Mouse (Mus musculus): ENCODE measurements around the gene Lrrtm4. TPM values are rescaled to one million over a fixed set of nuclear protein-coding genes. Genes with fewer than 3 reads are reported as not detected.

Gene Lrrtm4
- total and polyA plus RNA-seq, 3 experiments, result not detected

GRCm38 (mm10) chr6:80056849-80057248 is 38.2 kb downstream of the Lrrtm4 start:
- no peak overlapping the region for H3K9ac ChIP-seq (ENCODE audit: control insufficient read depth, low read depth, low read length, poor library complexity, severe bottlenecking)
- H3K4me3 ChIP-seq (ENCODE audit: control insufficient read depth in 1 of 2, insufficient read depth in 1 of 2, low read depth in 2 of 2, low read length in 2 of 2), result no peak overlapping the region
- H3K79me2 ChIP-seq (ENCODE audit: control insufficient read depth, insufficient read depth, low read length, poor library complexity), result no peaks in the 10 kb centered on the region
- no peak for DNase-seq (ENCODE audit: low read depth, low spot score)
- H3K27ac ChIP-seq (ENCODE audit: control insufficient read depth, low read depth, low read length), result no peak overlapping the region
- TF ChIP-seq MEF2A (IDR thresholded peaks at IDR 0.05; ENCODE audit: extremely low read depth, insufficient replicate concordance, low read depth, low read length, poor library complexity, severe bottlenecking), result no peak
- no peak for TF ChIP-seq GABPA (IDR thresholded peaks at IDR 0.05; ENCODE audit: low read depth, low read length)
- TF ChIP-seq MAX (IDR thresholded peaks at IDR 0.05; ENCODE audit: low read length), result no peak
- no peak for TF ChIP-seq TAL1 (IDR thresholded peaks at IDR 0.05; ENCODE audit: low read length)
- TF ChIP-seq ZNF384 (IDR thresholded peaks at IDR 0.05; ENCODE audit: low read depth, low read length), result no peak
- TF ChIP-seq KAT2A (conservative IDR thresholded peaks at IDR 0.05; ENCODE audit: low read depth, low read length), result no peak
- TF ChIP-seq E2F4 (IDR thresholded peaks at IDR 0.05; ENCODE audit: borderline replicate concordance, low read depth, low read length), result no peak
- TF ChIP-seq ELF1 (IDR thresholded peaks at IDR 0.05; ENCODE audit: low read depth, low read length), result no peak
- no peak for TF ChIP-seq BHLHE40 (IDR thresholded peaks at IDR 0.05; ENCODE audit: borderline replicate concordance, low read depth, low read length)
- no peak for TF ChIP-seq POLR2AphosphoS5 (IDR thresholded peaks at IDR 0.05; ENCODE audit: borderline replicate concordance, low read depth, low read length)
- no peak for TF ChIP-seq MAFK (IDR thresholded peaks at IDR 0.05; ENCODE audit: borderline replicate concordance, low read depth, low read length)
- no peak for TF ChIP-seq POLR2A (IDR thresholded peaks at IDR 0.05; ENCODE audit: control insufficient read depth in 1 of 2, insufficient read depth in 1 of 2, low read depth in 1 of 2, low read length in 2 of 2, poor library complexity in 1 of 2)
- no peak for TF ChIP-seq EP300 (IDR thresholded peaks at IDR 0.05; ENCODE audit: low read depth in 1 of 2, low read length in 2 of 2)
- TF ChIP-seq GATA1 (IDR thresholded peaks at IDR 0.05; ENCODE audit: low read depth, low read length), result no peak
- TF ChIP-seq MYB (IDR thresholded peaks at IDR 0.05; ENCODE audit: low read depth, low read length), result no peak
- no peak for TF ChIP-seq TBP (IDR thresholded peaks at IDR 0.05; ENCODE audit: low read depth, low read length)
- H3K9me3 ChIP-seq (replicated peaks; ENCODE audit: insufficient read depth, low read length), result no peaks in the 10 kb centered on the region
- no peaks in the 10 kb centered on the region for H3K27me3 ChIP-seq (ENCODE audit: control insufficient read depth in 1 of 2, insufficient read depth in 2 of 2, low read length in 2 of 2)
- H3K4me1 ChIP-seq (ENCODE audit: control insufficient read depth in 1 of 2, insufficient read depth in 2 of 2, low read length in 2 of 2), result no peaks in the 10 kb centered on the region
- H3K36me3 ChIP-seq (ENCODE audit: control insufficient read depth in 1 of 2, insufficient read depth in 2 of 2, low read length in 2 of 2), result no peaks in the 10 kb centered on the region

DNA sequence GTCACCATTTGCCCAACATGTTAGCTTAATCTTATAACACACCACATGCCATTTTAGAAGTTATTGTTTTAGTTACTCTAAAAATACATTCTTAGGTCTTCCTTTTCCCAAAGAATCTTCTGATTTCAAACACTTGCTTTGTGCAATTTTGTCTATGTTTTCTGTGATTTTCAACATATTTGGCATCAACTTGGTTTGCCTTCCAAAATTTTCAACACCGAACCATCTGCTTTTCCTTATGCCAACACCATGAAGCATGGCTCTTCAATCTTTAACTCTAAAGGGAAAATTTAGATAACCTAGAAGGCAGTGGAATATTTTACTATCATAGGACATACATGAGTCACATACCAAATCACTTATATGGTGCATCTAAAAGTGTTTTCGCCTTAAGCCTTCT is 59.3 kb downstream of the Lrrtm4 start:
- no peak for TF ChIP-seq POLR2AphosphoS2 (IDR thresholded peaks at IDR 0.05; ENCODE audit: low read length)
- TF ChIP-seq ZMIZ1 (IDR thresholded peaks at IDR 0.05; ENCODE audit: low read depth, low read length), result no peak
- TF ChIP-seq BHLHE40 (IDR thresholded peaks at IDR 0.05; ENCODE audit: borderline replicate concordance, low read depth, low read length), result no peak
- no peak for TF ChIP-seq ELF1 (IDR thresholded peaks at IDR 0.05; ENCODE audit: low read depth, low read length)
- TF ChIP-seq ETS1 (IDR thresholded peaks at IDR 0.05; ENCODE audit: low read depth, low read length), result no peak
- TF ChIP-seq TBP (IDR thresholded peaks at IDR 0.05; ENCODE audit: low read depth, low read length), result no peak
- Histone ChIP-seq H3K9me3 (replicated peaks; ENCODE audit: insufficient read depth, low read length) (no peaks in the 10 kb centered on the region), H3K36me3 (ENCODE audit: control insufficient read depth in 1 of 2, insufficient read depth in 2 of 2, low read length in 2 of 2) (no peaks in the 10 kb centered on the region), H3K27ac (ENCODE audit: control insufficient read depth, low read depth, low read length) (no peak overlapping the region), H3K4me1 (ENCODE audit: control insufficient read depth in 1 of 2, insufficient read depth in 2 of 2, low read length in 2 of 2) (no peaks in the 10 kb centered on the region), H3K27me3 (ENCODE audit: control insufficient read depth in 1 of 2, insufficient read depth in 2 of 2, low read length in 2 of 2) (no peaks in the 10 kb centered on the region), H3K79me2 (ENCODE audit: control insufficient read depth, insufficient read depth, low read length, poor library complexity) (no peaks in the 10 kb centered on the region), H3K4me3 (ENCODE audit: control insufficient read depth in 1 of 2, insufficient read depth in 1 of 2, low read depth in 2 of 2, low read length in 2 of 2) (no peak overlapping the region), H3K9ac (ENCODE audit: control insufficient read depth, low read depth, low read length, poor library complexity, severe bottlenecking) (no peak overlapping the region)
- no peak for DNase-seq (ENCODE audit: low read depth, low spot score)

Measured in MEL (cell line).